Mouse (Mus musculus) telencephalon, adult 2 months (tissue): Measurements from ENCODE around the gene Gm10277.
A peak's percentile ranks its signal among the peaks of the same experiment; 100 is the strongest.

Source experiments
- DNase-seq: peaks from one replicate; pipeline ENCODE4 v3.0.0-alpha.2; 2011; ENCODE audit warnings: low read depth, low spot score

Gm10277 gene

DNA sequence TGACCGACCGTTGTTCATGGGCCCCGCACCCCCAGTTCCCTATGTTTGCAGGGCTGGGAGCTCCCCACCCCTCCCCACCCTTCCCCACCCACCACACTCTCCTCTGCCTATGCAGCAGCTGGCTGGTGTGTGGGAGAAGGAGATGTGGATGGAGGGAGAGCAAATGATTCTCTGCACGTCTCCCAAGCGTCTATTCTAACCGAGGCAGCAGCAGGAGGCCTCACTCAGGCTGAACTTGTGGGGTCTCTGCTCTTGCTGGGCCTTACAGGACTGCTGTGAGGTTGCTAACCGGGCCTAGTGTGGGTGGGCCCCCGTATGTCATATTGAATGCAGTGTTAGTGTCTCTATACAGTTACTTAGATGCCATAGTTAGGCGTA lies 12.9 kb upstream of the Gm10277 start:
- DNase-seq = no peak

DNA sequence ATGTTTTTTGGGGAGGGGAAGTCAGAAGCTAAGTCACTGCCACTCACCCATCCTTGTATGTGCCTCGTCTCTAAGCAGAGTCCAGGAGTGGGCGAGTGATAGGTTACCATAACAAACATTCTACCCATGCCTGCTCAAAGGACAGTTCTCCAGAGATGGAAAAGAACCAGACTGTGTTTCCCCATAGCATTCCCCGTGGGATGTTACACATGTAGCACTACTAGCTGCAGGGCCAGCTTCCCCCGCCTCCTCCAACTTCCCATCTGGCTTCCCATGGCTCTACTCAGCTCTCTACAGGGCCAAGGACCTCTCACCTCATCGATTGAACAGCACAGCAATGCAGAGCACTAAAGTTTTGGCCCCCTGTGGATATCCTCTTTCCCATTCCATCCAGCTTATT lies 7.7 kb upstream of the Gm10277 start:
- DNase-seq = no peak

DNA sequence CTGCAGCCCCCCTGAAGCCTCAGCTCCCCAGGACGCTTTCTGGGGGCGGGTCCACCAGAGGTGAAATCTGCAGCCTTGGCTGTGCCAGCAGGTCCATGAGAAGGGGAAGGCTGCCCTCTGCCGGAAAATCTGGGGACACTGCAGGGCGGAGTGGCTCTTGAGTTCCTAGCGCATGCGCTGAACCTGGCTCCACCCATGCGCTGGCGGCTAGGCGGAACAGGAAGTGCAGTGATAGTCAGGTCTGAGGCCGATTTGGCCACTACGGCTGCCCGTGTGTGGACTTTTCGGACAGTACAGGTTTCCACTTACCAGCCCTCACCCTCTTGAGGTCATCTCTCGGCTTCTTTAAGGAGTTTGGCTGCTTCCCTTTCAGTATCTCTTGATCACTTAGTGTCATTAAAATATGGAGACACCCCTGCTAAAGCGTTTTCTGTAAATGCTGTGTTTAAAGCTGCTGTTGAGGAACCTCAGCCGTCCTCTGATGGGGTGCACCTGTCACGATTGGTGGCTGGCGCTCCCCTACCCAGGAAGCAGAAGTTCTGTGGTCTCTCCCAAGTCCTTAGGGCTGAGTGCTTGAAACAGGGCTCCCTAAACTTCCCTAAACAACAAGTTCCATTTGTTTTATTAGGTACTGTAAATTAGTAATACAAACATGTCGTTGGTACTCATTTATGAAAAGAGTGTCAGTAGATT lies 5.8 kb upstream of the Gm10277 start:
- peak; percentile 89 for DNase-seq

DNA sequence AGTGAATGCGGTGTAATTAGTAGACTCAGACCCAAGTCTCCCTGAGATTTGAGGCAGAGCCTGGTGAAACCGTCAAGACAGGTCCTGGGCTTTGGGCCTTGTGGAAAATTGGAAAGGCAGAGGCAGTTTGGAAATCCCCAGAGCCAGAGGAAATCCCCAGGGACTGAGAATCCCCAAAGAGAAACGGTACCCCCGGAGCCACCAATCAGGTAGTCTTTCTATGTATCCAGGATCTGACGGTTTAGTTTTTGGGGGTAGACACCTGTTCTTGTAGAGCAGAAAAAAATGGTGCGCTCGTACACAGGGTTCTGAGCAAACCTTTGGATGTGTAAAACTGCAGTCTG lies 5.0 kb upstream of the Gm10277 start:
- no peak for DNase-seq

DNA sequence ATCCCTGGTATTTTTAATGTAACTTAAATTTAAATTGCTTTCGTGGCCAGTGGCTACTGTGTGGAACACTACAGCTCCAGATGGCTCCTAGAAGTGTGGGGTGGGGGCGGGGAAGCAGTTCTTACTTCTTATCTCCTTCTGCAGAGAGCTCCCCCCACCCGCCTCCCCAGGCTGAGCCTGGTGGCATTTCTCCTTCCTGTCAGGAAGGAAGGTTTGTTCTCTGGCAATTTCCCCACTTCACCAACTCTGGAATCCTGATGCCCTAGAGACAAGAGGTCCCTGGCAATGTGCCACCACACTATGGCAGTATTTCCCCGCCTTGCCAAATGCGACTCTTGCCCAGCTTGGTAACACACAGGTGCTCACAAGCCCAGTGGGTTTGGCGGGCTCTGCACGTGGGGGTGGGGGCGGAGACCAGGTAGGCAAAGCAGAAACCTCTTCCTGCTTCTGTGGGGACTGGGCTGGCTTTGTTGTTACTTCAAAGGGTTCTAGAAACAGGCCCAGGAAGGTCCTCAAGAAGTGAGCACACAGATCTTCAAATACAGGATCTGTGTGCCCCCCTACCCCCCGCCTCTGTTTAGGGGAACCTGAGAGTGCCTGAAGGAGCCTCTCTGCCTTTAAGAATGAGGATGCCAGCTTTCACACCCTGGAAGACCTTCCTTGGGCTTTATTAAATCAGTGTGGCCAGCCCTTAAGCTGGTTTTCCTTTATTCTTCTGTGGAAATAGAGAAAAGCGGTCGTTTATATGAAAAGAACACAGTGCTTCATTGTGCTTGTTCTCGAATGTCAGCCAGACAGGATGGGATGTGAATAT lies 4.4 kb upstream of the Gm10277 start:
- DNase-seq = no peak

DNA sequence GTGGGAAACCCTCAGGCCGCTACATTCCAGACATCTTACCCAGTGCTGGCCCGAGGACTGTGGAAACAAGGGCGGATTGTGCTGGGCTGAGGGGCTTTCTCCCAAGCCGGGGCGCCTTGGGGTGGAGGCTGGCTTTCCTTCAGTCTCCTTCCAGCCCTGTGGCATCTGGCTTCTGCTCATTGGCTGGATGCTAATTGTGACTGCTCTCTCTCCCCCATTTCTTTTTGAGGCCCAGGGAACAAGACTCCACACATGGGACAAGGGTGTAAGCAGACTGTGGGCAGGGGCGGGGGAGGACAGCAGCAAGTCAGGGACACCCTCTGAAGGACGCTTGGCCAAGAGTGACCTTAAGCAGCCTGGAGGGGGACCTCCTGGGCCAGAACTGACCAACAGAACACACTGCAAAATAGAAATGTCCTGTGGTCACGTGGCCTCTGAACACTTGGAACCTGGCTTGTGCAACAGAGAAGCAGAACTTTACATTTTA lies 3.7 kb upstream of the Gm10277 start:
- no peak for DNase-seq

DNA sequence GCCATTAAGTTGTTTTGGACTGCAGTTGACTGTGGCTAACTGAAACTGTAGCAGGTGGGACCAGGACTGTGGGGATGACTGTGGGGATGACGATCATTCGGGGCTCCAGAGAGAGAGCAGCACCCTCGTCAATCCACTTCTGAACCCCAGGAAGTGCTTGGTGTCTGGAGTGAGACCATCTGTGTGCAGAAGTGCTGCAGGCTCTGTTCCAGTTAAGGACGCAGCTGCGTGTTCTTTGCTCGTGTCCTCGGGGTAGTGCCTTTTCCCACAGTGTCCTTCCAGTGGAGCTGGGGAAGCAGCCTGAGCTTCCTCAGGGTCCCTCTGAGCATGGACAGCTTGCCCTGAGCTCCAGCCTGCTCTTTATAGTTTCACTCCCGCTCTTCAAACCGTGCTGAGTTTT lies 2.7 kb upstream of the Gm10277 start:
- DNase-seq = no peak

DNA sequence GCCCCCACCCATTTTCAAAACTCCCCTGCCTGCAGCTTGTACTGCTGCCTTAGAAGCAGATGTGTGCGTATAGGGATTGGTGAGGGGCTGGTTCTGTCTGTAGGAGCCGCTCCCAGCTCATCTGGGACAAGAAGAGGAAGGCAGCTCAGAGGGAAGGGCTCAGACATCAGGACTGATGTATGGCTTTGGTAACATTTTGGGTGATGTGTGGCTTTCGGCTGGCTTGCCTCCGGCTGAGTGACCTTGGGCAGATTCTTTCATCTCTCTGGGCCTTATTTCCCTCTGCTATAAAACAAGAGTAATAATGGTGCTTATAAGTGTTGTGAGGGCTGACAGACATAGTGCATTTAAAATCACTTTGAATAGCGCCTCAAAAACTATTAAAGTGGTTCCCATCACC lies 2.0 kb upstream of the Gm10277 start:
- DNase-seq = no peak

DNA sequence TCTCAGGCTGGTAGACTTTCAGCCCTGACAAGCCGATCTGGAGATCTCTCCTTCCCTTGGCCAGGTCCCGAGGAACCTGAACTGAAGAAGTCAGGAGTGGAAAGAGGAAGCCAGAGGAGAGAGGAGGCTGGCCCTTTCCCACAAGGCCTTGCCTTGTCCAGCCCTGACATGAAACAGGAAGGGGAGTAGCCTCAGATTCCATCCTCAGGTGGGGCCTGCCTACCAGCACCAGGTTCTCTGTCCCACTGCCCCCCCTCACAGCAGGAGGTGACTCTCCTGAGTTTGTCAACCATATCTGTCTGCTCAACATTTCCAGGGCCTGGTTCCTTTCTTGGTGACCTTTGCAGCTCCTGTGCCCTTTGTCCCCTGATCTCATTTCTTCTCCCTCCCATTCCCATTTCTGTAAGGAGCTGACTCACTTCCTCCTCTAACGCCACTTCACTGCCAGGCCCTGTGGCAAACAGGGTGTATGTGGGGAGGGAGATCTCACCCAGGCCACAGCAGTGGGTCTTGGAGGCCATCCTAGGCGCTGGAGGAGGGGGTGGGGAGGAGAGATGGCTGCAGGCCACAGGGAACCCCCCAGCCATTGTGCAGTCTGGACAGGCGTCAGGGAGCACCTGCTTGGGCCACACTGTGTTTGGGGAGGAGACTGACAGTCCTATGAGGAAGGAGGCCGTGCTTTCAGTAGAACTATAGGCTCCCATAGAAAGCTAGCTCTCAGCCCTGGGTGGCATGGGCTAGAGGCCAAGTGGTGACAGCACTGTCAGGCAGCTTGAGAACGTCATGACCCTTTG lies 1.6 kb downstream of the Gm10277 start:
- peak; percentile 75 for DNase-seq

DNA sequence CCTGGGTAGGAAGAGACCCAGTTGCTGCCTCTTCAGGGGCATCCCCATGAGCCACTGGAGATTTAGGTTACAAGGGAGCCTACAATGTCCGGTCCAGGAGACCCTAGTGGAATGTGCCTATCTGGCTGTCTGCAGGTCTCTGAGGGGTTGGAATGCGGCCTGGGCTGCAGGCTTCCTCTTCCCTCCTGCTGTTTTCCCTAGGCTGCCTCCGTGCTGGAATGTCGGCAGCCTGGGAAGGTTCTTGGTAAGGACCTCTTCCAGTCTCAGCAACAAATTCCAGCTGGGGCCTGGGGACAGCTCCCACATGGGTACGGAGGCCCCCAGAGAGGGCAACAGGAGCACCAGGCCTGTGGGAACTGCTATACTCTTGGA lies 2.2 kb downstream of the Gm10277 start:
- no peak for DNase-seq

DNA sequence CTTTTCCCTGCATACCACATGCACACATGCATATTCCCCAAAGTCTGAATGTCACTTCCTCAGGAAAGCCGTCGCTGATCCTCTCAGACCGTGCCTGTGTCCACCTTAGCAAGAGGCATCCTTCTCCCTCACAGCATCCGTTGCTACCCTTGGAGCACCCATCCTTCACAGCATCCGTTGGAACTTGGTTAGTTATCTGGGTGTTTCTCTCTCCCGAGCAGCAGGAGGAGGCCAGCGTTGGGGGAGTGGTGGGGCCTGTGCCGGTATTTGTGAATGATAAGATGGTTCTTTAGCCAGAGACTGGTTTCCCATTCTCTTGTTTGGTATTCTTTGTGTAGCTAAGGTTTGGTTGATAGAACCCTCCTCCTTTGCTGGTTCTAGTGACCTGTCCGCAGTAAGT lies 2.7 kb downstream of the Gm10277 start:
- no peak for DNase-seq

DNA sequence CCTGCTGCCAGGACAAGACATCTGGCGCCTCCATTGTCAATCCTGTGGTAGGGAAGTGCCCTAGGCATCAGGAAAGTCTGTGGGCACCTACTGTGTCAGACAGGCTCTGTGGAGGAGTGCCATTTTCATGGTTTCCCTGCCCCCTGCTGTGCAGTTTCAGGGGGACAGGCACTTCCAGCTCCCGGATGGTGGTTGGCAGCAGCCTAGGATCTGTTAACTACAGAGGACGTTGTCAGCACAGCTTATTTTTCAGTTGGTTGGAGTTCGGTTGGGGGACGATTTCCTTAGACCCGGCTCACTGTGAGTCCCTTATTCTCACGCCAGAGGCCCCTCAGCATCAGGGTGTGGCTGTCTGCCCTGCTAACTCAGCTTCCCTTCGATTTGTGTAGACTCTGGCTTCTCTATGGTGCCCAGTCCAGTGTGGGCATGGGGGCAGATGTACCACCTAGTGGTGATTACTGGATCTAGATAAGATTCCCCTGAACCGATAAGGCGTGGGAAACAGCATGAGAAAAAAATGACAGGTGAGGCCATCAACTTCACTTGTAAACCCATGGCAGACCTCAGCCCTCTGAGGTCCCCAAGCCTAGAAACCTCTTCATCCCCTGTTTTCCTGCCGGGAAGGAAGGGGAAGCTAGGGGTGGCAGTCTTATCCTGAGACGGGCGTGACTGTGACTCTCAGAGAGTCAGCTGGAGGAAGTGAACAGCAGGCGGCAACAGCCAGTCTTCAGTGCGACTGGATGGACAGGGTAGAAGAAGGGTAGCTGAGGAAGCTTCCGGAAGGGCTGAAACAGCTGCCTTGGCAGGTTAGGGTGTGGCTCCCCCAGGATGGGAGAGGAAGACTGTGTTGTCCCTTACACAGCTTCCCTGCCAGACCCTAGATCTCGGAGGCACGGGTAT lies 3.5 kb downstream of the Gm10277 start:
- no peak for DNase-seq

DNA sequence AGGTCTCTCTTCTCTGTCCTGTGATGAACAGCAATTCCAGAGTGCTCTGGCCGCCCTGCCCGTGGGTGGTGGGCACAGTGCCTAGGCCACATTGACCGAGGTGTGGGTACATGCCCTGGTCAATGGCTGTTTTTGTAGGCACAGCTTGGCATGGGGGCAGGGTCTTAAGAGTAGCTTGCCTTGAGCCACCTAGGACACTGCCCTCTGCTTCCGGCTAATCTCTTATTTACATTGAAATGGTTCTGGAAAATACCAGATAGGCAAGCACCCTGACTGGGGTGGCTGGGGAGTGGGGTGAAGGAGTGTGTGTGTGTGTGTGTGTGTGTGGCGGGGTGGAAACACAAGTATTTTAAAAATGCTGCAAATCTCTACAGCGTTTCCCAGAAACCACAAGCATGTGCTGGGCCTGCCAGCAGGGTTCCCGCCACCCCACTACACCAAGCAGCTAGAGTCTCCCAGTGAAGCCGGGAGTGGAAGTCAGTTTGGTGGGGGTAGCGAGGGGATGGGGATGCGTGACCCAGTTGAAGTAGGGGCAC lies 4.3 kb downstream of the Gm10277 start:
- no peak for DNase-seq

DNA sequence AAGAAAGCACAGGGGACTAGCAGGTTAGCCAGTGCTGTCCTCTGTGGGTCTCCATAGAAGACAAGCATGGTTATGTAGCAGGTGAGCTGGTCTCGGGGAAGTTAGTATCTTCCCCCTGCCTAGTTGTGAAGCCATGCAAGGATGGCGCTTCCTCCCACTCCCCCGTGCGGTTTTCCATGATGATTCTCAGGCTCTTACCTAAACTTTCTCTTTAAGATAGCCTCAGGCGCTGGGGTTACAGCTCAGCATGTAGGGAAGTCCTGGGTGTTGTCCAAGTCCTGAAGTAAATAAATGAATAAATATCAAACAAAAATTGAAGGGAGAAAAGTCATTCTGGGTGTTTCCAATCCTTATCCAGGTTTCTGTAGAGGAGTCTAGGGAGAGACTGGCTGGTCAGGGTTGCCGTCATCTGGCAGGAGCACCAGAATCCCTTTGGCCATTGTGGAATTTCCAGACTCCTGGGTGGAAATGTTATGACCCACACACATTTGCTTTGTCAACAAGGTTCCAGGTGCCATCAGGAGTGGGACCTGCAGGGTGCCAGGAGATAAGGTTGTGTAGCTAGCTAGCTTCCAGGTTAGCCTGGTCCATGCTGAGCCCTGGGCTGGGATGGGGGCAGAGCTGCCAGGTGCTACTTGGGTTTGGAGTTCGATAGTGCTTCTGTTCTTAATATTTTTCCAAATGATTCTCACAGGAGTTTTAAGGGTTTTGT lies 5.3 kb downstream of the Gm10277 start:
- DNase-seq = no peak

DNA sequence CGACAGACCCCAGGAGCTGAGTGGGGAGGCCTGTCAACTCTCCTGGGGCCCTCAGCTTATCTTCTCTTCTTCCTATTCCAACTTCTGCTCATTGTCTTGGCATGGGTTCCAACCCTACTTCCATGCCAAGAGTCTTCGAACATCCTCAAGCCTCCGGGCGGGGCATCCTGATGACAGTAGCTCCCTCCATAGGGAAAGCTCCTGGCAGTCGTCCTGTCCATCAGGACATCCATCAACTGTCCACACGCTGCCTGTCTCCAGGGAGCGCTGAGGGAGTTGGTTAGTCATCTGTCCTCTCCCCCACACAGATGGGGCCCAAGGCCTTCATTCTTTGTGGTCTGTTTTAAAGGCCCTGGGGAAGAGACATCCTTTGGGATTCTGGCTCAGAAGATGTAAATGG lies 6.5 kb downstream of the Gm10277 start:
- no peak for DNase-seq

DNA sequence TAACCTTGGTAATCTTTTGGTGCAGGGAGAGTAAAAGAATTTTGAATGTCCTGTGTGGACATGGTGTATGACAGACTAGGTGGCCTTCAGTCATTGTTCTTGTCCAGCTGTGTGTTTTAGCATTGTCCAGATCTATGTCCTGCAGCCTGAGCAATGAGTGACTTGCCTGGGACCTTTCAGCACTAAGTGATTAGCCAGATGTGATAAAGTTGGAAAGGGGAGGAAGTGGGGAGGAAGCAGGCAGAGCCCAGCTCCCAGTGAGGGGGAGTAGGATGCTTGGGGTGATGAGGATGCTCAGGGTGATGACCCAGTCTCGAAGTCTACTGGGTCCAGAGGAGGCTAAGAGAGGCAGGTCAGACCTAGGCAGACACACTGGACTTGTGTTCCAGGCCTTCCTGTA lies 8.3 kb downstream of the Gm10277 start:
- DNase-seq = no peak

DNA sequence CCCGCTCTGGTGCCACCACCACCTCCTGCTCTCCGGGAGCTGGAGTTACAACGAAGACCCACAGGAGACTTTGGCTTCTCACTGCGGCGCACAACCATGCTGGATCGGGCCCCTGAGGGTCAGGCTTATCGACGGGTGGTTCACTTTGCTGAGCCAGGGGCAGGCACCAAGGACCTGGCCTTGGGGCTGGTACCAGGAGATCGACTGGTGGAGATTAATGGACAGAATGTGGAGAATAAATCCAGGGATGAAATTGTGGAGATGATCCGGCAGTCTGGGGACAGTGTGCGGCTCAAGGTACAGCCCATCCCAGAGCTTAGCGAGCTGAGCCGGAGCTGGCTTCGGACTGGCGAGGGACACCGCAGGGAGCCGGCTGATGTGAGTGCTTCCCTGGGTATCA lies 9.6 kb downstream of the Gm10277 start:
- DNase-seq = no peak

DNA sequence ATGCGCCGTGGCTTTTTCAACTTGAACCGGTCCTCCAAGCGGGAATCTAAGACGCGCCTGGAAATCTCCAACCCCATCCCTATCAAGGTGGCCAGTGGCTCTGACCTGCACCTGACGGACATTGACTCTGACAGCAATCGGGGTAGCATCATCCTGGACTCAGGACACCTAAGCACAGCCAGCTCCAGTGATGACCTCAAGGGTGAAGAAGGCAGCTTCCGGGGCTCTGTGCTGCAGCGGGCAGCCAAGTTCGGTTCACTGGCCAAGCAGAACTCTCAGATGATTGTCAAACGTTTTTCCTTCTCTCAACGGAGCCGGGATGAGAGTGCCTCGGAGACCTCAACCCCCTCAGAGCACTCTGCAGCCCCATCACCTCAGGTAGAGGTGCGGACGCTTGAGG lies 10.1 kb downstream of the Gm10277 start:
- no peak for DNase-seq

DNA sequence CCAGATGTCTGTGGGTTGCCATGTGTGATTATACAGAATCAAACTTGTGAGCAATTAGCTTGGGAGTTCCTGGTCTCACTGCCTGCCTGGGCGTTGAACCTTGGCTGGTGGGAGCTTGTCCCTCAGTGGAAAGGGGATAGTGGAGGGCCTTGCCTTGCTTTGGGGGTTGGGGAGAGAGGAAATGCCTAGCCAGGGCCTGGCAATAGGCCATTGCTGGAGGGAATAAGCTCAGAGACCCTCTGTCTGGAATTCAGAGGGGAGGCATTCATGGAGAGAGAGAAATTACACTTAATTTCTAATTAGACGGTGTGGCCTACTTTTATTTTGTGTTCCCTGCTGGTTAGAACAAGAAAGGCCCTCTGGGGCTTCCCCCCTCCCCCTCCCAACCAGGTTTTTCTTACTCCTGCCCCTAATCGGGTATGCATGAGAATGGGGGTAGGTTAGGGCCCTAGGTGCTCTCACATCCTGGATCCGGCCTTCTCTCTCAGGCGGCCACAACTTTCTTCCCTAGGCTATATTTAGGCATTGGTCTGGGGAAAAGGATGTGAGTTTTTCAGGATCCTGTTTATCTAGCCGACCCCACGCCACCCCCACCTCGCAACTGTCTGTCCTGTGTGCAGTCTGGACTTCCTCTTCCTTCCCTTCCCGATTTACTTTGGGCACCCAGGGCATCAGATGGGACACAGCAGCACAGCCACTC lies 11.7 kb downstream of the Gm10277 start:
- DNase-seq = no peak
